Mouse (Mus musculus): Measurements from ENCODE around the gene Satb1. TPM values are rescaled to one million over a fixed set of nuclear protein-coding genes. Genes with fewer than 3 reads are reported as not detected.

Satb1 gene
- polyA plus RNA-seq, 1 experiment: 43.7 TPM

GRCm38 (mm10) chr17:51796459-51796858 is 36.6 kb downstream of the Satb1 start:
- TF ChIP-seq POLR2A (IDR thresholded peaks at IDR 0.05; ENCODE audit: low read depth, low read length) (no peak), CTCF (IDR thresholded peaks at IDR 0.05; ENCODE audit: extremely low read depth, insufficient read depth, insufficient read length, insufficient replicate concordance) (no peak)
- 77% methylated on average over 5 of the region's 5 CpGs for WGBS
- H3K27me3 ChIP-seq (ENCODE audit: control insufficient read depth, insufficient read depth, low read length): no peaks in the 10 kb centered on the region
- H3K4me1 ChIP-seq (ENCODE audit: control insufficient read depth, insufficient read depth, insufficient read length): no peaks in the 10 kb centered on the region
- H3K36me3 ChIP-seq (ENCODE audit: control insufficient read depth, insufficient read depth, low read length): peaks cover 15% of the 10 kb centered on the region
- H3K4me3 ChIP-seq (ENCODE audit: extremely low read depth, insufficient read depth, insufficient read length): no peak overlapping the region
- no peak for DNase-seq (ENCODE audit: low read depth in 1 of 2, low spot score in 2 of 2)
- H3K27ac ChIP-seq (ENCODE audit: insufficient read depth, low read length): no peak overlapping the region

GRCm38 (mm10) chr17:51791226-51791625 is 41.9 kb downstream of the Satb1 start:
- Histone ChIP-seq H3K4me3 (ENCODE audit: extremely low read depth, insufficient read depth, insufficient read length) (no peak overlapping the region), H3K27ac (ENCODE audit: insufficient read depth, low read length) (no peak overlapping the region), H3K36me3 (ENCODE audit: control insufficient read depth, insufficient read depth, low read length) (peaks cover 8% of the 10 kb centered on the region), H3K4me1 (ENCODE audit: control insufficient read depth, insufficient read depth, insufficient read length) (no peaks in the 10 kb centered on the region; the same call in 1 of the 2 replicates), H3K27me3 (ENCODE audit: control insufficient read depth, insufficient read depth, low read length) (no peaks in the 10 kb centered on the region)
- no peak for DNase-seq (ENCODE audit: low read depth in 1 of 2, low spot score in 2 of 2)
- TF ChIP-seq POLR2A (IDR thresholded peaks at IDR 0.05; ENCODE audit: low read depth, low read length) (no peak), CTCF (IDR thresholded peaks at IDR 0.05; ENCODE audit: extremely low read depth, insufficient read depth, insufficient read length, insufficient replicate concordance) (no peak)
- 83% methylated on average over 5 of the region's 5 CpGs for WGBS

GRCm38 (mm10) chr17:51790387-51791060 is 42.6 kb downstream of the Satb1 start:
- Histone ChIP-seq H3K27me3 (ENCODE audit: control insufficient read depth, insufficient read depth, low read length) (no peaks in the 10 kb centered on the region), H3K36me3 (ENCODE audit: control insufficient read depth, insufficient read depth, low read length) (peaks cover 8% of the 10 kb centered on the region)
- WGBS: 84% methylated on average over 8 of the region's 8 CpGs

GRCm38 (mm10) chr17:51789777-51790176 is 43.3 kb downstream of the Satb1 start:
- WGBS: 90% methylated on average over 6 of the region's 6 CpGs
- Histone ChIP-seq H3K27me3 (ENCODE audit: control insufficient read depth, insufficient read depth, low read length) (no peaks in the 10 kb centered on the region), H3K4me1 (ENCODE audit: control insufficient read depth, insufficient read depth, insufficient read length) (no peaks in the 10 kb centered on the region; the same call in 1 of the 2 replicates), H3K36me3 (ENCODE audit: control insufficient read depth, insufficient read depth, low read length) (peaks cover 8% of the 10 kb centered on the region), H3K4me3 (ENCODE audit: extremely low read depth, insufficient read depth, insufficient read length) (no peak overlapping the region), H3K27ac (ENCODE audit: insufficient read depth, low read length) (no peak overlapping the region)
- TF ChIP-seq CTCF (IDR thresholded peaks at IDR 0.05; ENCODE audit: extremely low read depth, insufficient read depth, insufficient read length, insufficient replicate concordance) (no peak), POLR2A (IDR thresholded peaks at IDR 0.05; ENCODE audit: low read depth, low read length) (no peak)
- DNase-seq (ENCODE audit: low read depth in 1 of 2, low spot score in 2 of 2): no peak

More at GRCm38 (mm10) chr17:51790387-51791060, 42.6 kb downstream of the Satb1 start:
- H3K4me3 ChIP-seq (ENCODE audit: extremely low read depth, insufficient read depth, insufficient read length): no peak overlapping the region
- no peaks in the 10 kb centered on the region; the same call in 1 of the 2 replicates for H3K4me1 ChIP-seq (ENCODE audit: control insufficient read depth, insufficient read depth, insufficient read length)
- no peak overlapping the region for H3K27ac ChIP-seq (ENCODE audit: insufficient read depth, low read length)
- DNase-seq (ENCODE audit: low read depth in 1 of 2, low spot score in 2 of 2): no peak
- TF ChIP-seq POLR2A (IDR thresholded peaks at IDR 0.05; ENCODE audit: low read depth, low read length) (no peak), CTCF (IDR thresholded peaks at IDR 0.05; ENCODE audit: extremely low read depth, insufficient read depth, insufficient read length, insufficient replicate concordance) (no peak)

GRCm38 (mm10) chr17:51789098-51789497 is 44.0 kb downstream of the Satb1 start:
- peaks cover 6% of the 10 kb centered on the region for H3K36me3 ChIP-seq (ENCODE audit: control insufficient read depth, insufficient read depth, low read length)
- H3K4me3 ChIP-seq (ENCODE audit: extremely low read depth, insufficient read depth, insufficient read length): no peak overlapping the region
- no peak overlapping the region; the same call in 1 of the 2 replicates for H3K27ac ChIP-seq (ENCODE audit: insufficient read depth, low read length)
- H3K27me3 ChIP-seq (ENCODE audit: control insufficient read depth, insufficient read depth, low read length): no peaks in the 10 kb centered on the region
- no peak for TF ChIP-seq CTCF (IDR thresholded peaks at IDR 0.05; ENCODE audit: extremely low read depth, insufficient read depth, insufficient read length, insufficient replicate concordance)
- no peak for TF ChIP-seq POLR2A (IDR thresholded peaks at IDR 0.05; ENCODE audit: low read depth, low read length)
- no peaks in the 10 kb centered on the region; the same call in 1 of the 2 replicates for H3K4me1 ChIP-seq (ENCODE audit: control insufficient read depth, insufficient read depth, insufficient read length)
- WGBS: 78% methylated on average over 4 of the region's 4 CpGs
- DNase-seq (ENCODE audit: low read depth in 1 of 2, low spot score in 2 of 2): no peak

- Histone ChIP-seq H3K36me3 (ENCODE audit: control insufficient read depth, insufficient read depth, low read length) (peaks cover 4% of the 10 kb centered on the region), H3K4me3 (ENCODE audit: extremely low read depth, insufficient read depth, insufficient read length) (no peak overlapping the region), H3K27ac (ENCODE audit: insufficient read depth, low read length) (no peak overlapping the region), H3K27me3 (ENCODE audit: control insufficient read depth, insufficient read depth, low read length) (no peaks in the 10 kb centered on the region), H3K4me1 (ENCODE audit: control insufficient read depth, insufficient read depth, insufficient read length) (no peaks in the 10 kb centered on the region; the same call in 1 of the 2 replicates)
- WGBS: 90% methylated on average over 2 of the region's 2 CpGs
- no peak for DNase-seq (ENCODE audit: low read depth in 1 of 2, low spot score in 2 of 2)
- TF ChIP-seq POLR2A (IDR thresholded peaks at IDR 0.05; ENCODE audit: low read depth, low read length) (no peak), CTCF (IDR thresholded peaks at IDR 0.05; ENCODE audit: extremely low read depth, insufficient read depth, insufficient read length, insufficient replicate concordance) (no peak)
Measured at GRCm38 (mm10) chr17:51787955-51788354, 45.1 kb downstream of the Satb1 start.

GRCm38 (mm10) chr17:51786050-51786449 is 47.0 kb downstream of the Satb1 start:
- H3K27ac ChIP-seq (ENCODE audit: insufficient read depth, low read length): no peak overlapping the region
- no peak for DNase-seq (ENCODE audit: low read depth in 1 of 2, low spot score in 2 of 2)
- no peaks in the 10 kb centered on the region; the same call in 1 of the 2 replicates for H3K4me1 ChIP-seq (ENCODE audit: control insufficient read depth, insufficient read depth, insufficient read length)
- WGBS: 86% methylated on average over 2 of the region's 2 CpGs
- H3K36me3 ChIP-seq (ENCODE audit: control insufficient read depth, insufficient read depth, low read length): peaks cover 17% of the 10 kb centered on the region
- no peak overlapping the region for H3K4me3 ChIP-seq (ENCODE audit: extremely low read depth, insufficient read depth, insufficient read length)
- H3K27me3 ChIP-seq (ENCODE audit: control insufficient read depth, insufficient read depth, low read length): no peaks in the 10 kb centered on the region
- no peak for TF ChIP-seq CTCF (IDR thresholded peaks at IDR 0.05; ENCODE audit: extremely low read depth, insufficient read depth, insufficient read length, insufficient replicate concordance)
- no peak for TF ChIP-seq POLR2A (IDR thresholded peaks at IDR 0.05; ENCODE audit: low read depth, low read length)
